Mouse (Mus musculus) bone marrow macrophage, adult 2 months (primary cell): ENCODE measurements around the gene Pbx1. TPM values are rescaled to one million over a fixed set of nuclear protein-coding genes. Genes with fewer than 3 reads are reported as not detected.

Source experiments
- H3K27ac ChIP-seq: 2 replicates; pipeline ENCODE4 v1.5.1; 2012; ENCODE audit warnings: low read depth, low read length; ENCODE audit not compliant: insufficient read depth
- H3K4me1 ChIP-seq: 2 replicates; pipeline ENCODE4 v1.6.1; 2012; ENCODE audit warnings: low read length; ENCODE audit not compliant: control insufficient read depth, insufficient read depth
- H3K4me3 ChIP-seq: 2 replicates; pipeline ENCODE4 v1.5.1; 2012; ENCODE audit warnings: mild to moderate bottlenecking, low read length, moderate library complexity; ENCODE audit not compliant: insufficient read depth
- CTCF ChIP-seq: IDR thresholded peaks from 2 replicates; pipeline ENCODE4 v1.5.1; 2012; ENCODE audit warnings: low read depth, mild to moderate bottlenecking, low read length, moderate library complexity
- POLR2A ChIP-seq: IDR thresholded peaks from 2 replicates; pipeline ENCODE4 v1.6.1; 2012; ENCODE audit warnings: mild to moderate bottlenecking, low read depth, low read length, borderline replicate concordance
- polyA plus RNA-seq: library from polyadenylated mRNA; stranded (reverse); fragments of >200 nt; gene quantifications from 2 replicates; pipeline ENCODE4 v1.2.4, GENCODE M21; 2012; ENCODE audit not compliant: missing spikeins, insufficient read depth, insufficient read length

The Pbx1 gene
- polyA plus RNA-seq, 1 experiment = 7.1 TPM

DNA sequence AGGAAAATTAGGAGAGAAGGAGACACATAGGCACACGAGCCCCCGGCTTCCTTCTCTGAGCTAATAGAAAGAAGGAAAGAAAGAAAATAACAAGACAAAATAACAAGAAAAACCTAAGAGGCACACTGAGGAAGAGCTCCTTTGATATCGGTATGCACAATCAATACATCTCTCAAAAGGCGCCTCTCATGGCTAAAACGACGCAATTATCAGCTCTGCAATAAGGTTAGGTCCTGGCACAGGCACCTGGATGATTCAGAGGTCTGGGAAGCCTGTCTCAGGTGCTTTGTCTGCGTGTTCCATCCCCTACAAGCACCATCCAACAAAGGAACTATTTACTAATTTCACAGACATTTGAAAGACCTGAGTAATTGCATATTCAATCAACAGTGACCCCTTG is 5.8 kb downstream of the Pbx1 start:
- TF ChIP-seq CTCF = no peak
- TF ChIP-seq POLR2A = no peak
- Histone ChIP-seq H3K4me3 (no peak overlapping the region), H3K4me1 (no peaks in the 10 kb centered on the region), H3K27ac (no peak overlapping the region)

DNA sequence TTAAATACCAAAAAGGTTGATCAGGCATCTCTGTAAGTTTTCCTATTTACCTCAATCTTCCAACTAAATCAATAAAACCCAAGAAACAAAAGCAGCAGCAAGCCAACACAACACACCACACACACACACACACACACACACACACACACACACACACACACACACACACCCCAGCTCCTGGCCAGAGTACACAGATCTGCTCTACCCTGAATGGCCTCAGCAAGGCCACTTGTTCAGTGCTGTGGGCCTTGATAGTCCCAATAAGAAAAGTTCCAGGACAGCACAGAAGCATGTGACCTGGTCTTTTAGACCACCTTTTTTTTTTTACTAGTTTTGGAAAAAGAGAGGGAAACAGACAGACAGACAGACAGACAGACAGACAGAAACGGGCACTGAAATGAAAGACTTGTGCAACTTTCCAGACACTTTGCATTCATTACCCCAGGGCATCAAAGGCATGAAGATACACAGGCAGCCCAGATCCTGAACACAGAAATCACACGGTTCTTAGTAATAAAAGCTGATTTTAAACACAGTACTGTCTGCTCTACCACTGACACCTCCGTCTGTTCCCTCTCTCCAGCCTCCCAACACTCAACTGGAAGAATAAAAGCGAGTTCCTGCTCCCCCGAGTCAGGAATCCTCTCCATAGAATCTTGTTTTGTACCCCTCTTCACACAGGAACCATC is 6.9 kb downstream of the Pbx1 start:
- Histone ChIP-seq H3K27ac (no peak overlapping the region), H3K4me1 (no peaks in the 10 kb centered on the region), H3K4me3 (no peak overlapping the region)
- TF ChIP-seq POLR2A = no peak
- TF ChIP-seq CTCF = no peak

DNA sequence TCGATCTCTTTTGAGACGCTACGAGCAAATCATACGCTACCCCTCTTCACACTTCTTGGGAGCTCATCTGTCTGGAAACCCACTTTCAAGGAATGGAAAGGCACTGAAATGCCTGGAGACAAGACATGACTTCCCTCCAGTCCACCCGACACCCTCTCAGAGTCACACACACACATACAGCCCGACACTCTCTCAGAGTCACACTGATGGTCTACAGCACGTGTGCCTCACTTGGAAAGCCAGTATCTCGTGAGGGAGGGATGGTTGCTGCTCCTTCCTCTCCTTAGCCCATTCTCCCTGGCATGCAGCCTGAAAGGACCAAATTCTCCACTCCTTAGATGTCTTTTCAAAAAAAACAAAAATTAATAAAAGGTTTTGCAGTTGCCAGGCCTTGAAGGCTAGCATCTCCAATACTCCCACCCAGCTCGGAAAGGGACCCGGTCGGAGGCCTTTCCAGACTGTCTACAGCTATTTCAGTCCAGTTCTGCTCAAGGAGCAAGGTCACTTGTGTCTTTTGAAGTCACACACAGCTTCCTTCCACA is 8.6 kb downstream of the Pbx1 start:
- H3K4me3 ChIP-seq = no peak overlapping the region
- no peak for TF ChIP-seq CTCF
- TF ChIP-seq POLR2A = no peak
- no peaks in the 10 kb centered on the region for H3K4me1 ChIP-seq
- H3K27ac ChIP-seq = no peak overlapping the region

DNA sequence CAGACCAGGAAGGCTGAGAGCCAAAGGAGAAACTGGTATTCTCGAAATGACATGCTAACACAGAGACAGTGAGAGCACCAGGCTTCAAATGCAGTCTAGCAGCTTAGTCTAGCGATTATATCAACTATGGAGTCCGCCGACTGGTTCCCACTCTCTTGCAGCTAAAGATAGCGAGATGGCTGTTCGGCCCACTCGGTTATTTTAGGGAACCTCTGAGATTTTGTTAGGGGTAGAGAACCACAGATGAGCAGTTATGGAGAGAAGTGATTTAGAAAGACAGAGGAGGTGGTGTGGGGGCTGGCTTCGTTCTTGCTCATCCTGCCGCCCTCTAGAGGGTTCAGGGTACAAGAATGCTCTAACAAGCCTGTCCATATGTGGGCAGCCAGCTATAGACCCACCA is 13.2 kb downstream of the Pbx1 start:
- H3K4me3 ChIP-seq = no peak overlapping the region
- H3K27ac ChIP-seq = no peak overlapping the region
- H3K4me1 ChIP-seq = no peaks in the 10 kb centered on the region
- TF ChIP-seq POLR2A (no peak), CTCF (no peak)

DNA sequence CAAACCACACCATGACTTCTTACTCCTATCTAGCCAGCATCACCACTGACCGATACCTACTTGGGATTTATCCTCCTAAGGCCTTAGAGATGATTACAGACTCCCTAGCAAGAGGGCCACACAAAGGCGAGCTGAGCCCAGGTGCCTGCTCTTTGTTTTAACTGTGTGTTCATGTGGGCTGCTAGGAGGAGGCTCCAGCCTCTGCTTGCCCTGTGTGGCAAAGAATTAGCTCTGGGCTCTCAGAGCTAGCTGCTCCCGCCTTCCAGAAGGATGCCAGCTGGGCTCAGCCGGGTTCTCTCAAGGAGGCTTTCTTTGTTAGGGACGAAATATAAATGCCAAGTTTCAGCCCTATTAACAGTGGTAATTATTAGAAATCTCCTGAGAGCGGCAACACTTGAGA is 14.4 kb downstream of the Pbx1 start:
- Histone ChIP-seq H3K4me3 (no peak overlapping the region), H3K27ac (no peak overlapping the region), H3K4me1 (no peaks in the 10 kb centered on the region)
- TF ChIP-seq POLR2A = no peak
- TF ChIP-seq CTCF = no peak

DNA sequence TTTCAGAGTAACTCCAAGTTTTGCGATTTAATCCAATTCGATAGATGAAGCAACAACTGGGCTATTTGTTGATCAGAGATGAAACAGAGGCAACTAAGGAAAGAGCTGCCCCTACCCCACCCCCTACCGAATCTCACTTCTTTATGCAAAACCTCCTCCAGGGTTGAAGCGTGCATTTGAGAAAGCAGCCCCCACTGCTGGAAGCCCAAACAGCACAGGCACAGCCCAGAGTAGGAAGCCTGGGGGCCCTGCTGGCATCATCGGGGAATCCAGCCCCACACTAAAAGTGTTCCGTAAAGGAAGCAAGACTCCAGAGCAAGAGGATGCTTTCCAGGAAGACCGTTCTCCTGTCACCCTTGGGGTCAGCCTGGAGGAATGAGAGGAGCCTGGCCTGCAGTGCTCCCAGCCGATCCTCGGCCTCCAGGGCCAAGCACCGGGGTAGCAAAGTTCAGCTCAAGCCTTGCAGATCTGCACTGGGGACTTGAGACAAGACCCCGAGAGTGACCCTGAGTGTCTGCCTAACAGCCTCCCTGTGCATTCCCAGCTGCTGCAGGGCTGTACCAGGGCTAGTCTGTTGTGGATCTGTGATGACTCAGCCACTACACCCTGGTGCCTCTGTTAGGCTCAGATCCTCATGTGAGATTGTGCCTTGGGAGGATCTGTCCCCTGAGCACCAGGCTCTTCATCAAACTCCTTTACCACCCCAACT is 15.2 kb downstream of the Pbx1 start:
- no peak overlapping the region for H3K4me3 ChIP-seq
- no peak overlapping the region for H3K27ac ChIP-seq
- no peak for TF ChIP-seq CTCF
- no peak for TF ChIP-seq POLR2A
- H3K4me1 ChIP-seq = no peaks in the 10 kb centered on the region

DNA sequence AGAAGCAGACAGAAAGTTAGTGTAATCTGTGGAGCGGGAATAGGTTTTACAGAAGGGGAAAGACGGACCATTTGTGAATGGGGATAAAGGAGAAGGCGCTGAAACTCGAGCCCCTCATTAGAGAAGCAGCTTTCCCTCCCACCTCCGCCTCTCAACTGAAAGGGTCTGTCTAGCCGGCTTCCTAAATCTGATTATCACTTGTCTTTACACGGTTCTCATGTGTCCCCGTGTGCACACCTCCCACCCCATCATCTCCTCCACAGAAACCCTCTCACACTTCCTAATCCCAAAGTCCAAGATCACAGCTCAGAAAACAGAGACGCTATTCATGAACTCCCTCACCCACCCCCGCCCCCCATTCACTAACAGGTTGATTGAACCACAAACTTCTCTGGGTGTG is 21.5 kb downstream of the Pbx1 start:
- H3K4me1 ChIP-seq = no peaks in the 10 kb centered on the region
- no peak overlapping the region for H3K27ac ChIP-seq
- no peak overlapping the region for H3K4me3 ChIP-seq
- no peak for TF ChIP-seq CTCF
- no peak for TF ChIP-seq POLR2A

DNA sequence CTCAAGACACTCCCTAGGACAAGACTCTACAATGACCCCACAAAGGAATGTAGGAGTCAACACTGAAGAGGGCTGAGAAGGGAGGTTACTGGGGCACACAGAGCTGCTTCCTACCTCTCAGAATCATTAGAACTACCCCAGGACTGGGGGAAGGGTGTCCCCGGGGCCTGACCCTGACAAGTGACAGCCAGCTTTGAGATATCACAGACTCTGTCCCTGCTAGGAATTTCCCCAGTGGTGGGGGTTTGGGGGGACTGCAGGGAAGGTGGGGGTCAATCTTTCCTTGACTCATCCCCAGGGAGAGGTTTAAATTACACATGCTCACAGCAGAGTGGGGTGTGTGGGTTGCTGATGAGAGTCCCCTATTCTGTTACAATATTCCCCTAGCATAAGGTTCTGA is 22.0 kb downstream of the Pbx1 start:
- H3K4me1 ChIP-seq = no peaks in the 10 kb centered on the region
- TF ChIP-seq CTCF (no peak), POLR2A (no peak)
- no peak overlapping the region for H3K4me3 ChIP-seq
- no peak overlapping the region for H3K27ac ChIP-seq

DNA sequence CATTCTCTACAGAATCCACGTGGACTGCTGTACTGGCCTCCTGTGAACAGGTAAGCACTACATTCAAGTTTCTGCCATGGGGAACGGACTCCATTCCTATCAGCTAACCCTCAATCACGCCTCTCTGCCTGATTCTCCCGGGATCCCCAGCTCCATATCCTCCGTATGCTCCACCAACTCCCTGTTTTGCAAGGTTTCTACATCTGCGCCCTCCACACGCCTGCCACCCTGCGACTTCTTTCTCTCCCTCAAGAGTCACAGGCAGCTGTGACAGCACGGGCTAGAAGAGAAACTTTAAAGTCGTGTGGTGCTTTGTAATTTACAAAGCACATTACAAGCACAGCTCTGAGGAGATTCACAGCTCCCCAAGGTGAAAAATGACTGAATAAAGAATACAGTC is 23.3 kb downstream of the Pbx1 start:
- no peak overlapping the region for H3K4me3 ChIP-seq
- no peaks in the 10 kb centered on the region for H3K4me1 ChIP-seq
- no peak for TF ChIP-seq CTCF
- TF ChIP-seq POLR2A = no peak
- H3K27ac ChIP-seq = no peak overlapping the region

DNA sequence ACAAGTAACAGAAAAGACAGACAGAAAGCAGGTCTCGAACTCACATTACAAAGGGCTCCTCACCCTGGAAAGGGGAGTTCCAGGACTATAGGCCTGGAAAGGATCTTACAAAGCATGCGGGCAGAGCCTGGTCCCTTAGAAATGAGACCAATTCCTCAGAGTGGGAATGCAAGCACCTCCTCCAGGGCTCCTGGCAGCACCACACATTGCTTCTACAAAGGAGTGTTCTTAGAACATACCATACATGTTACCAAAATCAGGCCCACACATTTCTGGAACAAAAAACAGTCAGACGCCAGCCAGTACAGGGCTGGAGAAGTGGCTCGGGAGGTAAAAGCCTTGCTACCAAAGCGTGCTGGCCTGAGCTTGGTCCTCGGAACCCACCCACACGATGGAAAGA is 24.1 kb downstream of the Pbx1 start:
- H3K4me1 ChIP-seq = no peaks in the 10 kb centered on the region
- no peak overlapping the region for H3K4me3 ChIP-seq
- TF ChIP-seq CTCF (no peak), POLR2A (no peak)
- H3K27ac ChIP-seq = no peak overlapping the region
